Mouse (Mus musculus): ENCODE data around the gene Ikbke. TPM values are rescaled to one million over a fixed set of nuclear protein-coding genes. Genes with fewer than 3 reads are reported as not detected.

Gene Ikbke
- polyA plus RNA-seq, 1 experiment from 2014 or later, result 2.7 TPM

GRCm38 (mm10) chr1:131298171-131298570 is 18.8 kb upstream of the Ikbke start:
- no peak for ATAC-seq (ENCODE audit: insufficient number of reproducible peaks, insufficient read depth, low FRiP score, low TSS enrichment)
- 94% methylated on average over 9 of the region's 9 CpGs for WGBS
- H3K36me3 ChIP-seq, result peaks cover 46% of the 10 kb centered on the region

GRCm38 (mm10) chr1:131296726-131297125 is 17.3 kb upstream of the Ikbke start:
- 90% methylated on average over 7 of the region's 7 CpGs for WGBS
- Histone ChIP-seq H3K27me3 (no peaks in the 10 kb centered on the region), H3K27ac (no peak overlapping the region), H3K36me3 (peaks cover 55% of the 10 kb centered on the region), H3K9ac (no peak overlapping the region), H3K4me2 (replicated peaks) (no peak overlapping the region), H3K9me3 (no peaks in the 10 kb centered on the region), H3K4me3 (no peak overlapping the region), H3K4me1 (no peaks in the 10 kb centered on the region)
- no peak for ATAC-seq (ENCODE audit: insufficient number of reproducible peaks, insufficient read depth, low FRiP score, low TSS enrichment)

More at GRCm38 (mm10) chr1:131298171-131298570, 18.8 kb upstream of the Ikbke start:
- Histone ChIP-seq H3K27ac (no peak overlapping the region), H3K4me1 (no peaks in the 10 kb centered on the region), H3K4me2 (replicated peaks) (no peak overlapping the region), H3K9ac (no peak overlapping the region), H3K27me3 (no peaks in the 10 kb centered on the region), H3K4me3 (no peak overlapping the region), H3K9me3 (no peaks in the 10 kb centered on the region)

GRCm38 (mm10) chr1:131295200-131295599 is 15.8 kb upstream of the Ikbke start:
- Histone ChIP-seq H3K27ac (no peak overlapping the region), H3K9ac (no peak overlapping the region), H3K27me3 (no peaks in the 10 kb centered on the region), H3K36me3 (peaks cover 56% of the 10 kb centered on the region), H3K4me1 (no peaks in the 10 kb centered on the region), H3K4me3 (no peak overlapping the region), H3K4me2 (replicated peaks) (no peak overlapping the region), H3K9me3 (no peaks in the 10 kb centered on the region)
- WGBS, result 85% methylated on average over 8 of the region's 8 CpGs
- no peak for ATAC-seq (ENCODE audit: insufficient number of reproducible peaks, insufficient read depth, low FRiP score, low TSS enrichment)

- no peaks in the 10 kb centered on the region for H3K9me3 ChIP-seq
- H3K4me2 ChIP-seq (replicated peaks), result no peak overlapping the region
- H3K36me3 ChIP-seq, result peaks cover 51% of the 10 kb centered on the region
- WGBS, result 92% methylated on average over 2 of the region's 2 CpGs
- no peak overlapping the region for H3K4me3 ChIP-seq
- no peaks in the 10 kb centered on the region for H3K27me3 ChIP-seq
- no peaks in the 10 kb centered on the region for H3K4me1 ChIP-seq
- no peak overlapping the region for H3K9ac ChIP-seq
- no peak for ATAC-seq (ENCODE audit: insufficient number of reproducible peaks, insufficient read depth, low FRiP score, low TSS enrichment)
- H3K27ac ChIP-seq, result no peak overlapping the region
These were observed 14.5 kb upstream of the Ikbke start for GRCm38 (mm10) chr1:131293922-131294250.

- ATAC-seq (ENCODE audit: insufficient number of reproducible peaks, insufficient read depth, low FRiP score, low TSS enrichment), result no peak
- WGBS, result 83% methylated on average over 4 of the region's 4 CpGs
- H3K4me1 ChIP-seq, result no peaks in the 10 kb centered on the region
- no peak overlapping the region for H3K4me2 ChIP-seq (replicated peaks)
- H3K4me3 ChIP-seq, result no peak overlapping the region
- H3K9ac ChIP-seq, result no peak overlapping the region
- H3K27ac ChIP-seq, result no peak overlapping the region
- peaks cover 53% of the 10 kb centered on the region for H3K36me3 ChIP-seq
- H3K9me3 ChIP-seq, result no peaks in the 10 kb centered on the region
- H3K27me3 ChIP-seq, result no peaks in the 10 kb centered on the region
These were observed 14.0 kb upstream of the Ikbke start for GRCm38 (mm10) chr1:131293221-131293921.

GRCm38 (mm10) chr1:131290648-131291047 is 11.2 kb upstream of the Ikbke start:
- Histone ChIP-seq H3K4me2 (replicated peaks) (no peak overlapping the region), H3K9ac (no peak overlapping the region), H3K27ac (no peak overlapping the region), H3K9me3 (no peaks in the 10 kb centered on the region), H3K27me3 (no peaks in the 10 kb centered on the region), H3K4me3 (no peak overlapping the region), H3K36me3 (peaks cover 36% of the 10 kb centered on the region), H3K4me1 (no peaks in the 10 kb centered on the region)
- no peak for ATAC-seq (ENCODE audit: insufficient number of reproducible peaks, insufficient read depth, low FRiP score, low TSS enrichment)
- 38% methylated on average over 2 of the region's 2 CpGs for WGBS

- ATAC-seq (ENCODE audit: insufficient number of reproducible peaks, insufficient read depth, low FRiP score, low TSS enrichment), result no peak
- peaks cover 27% of the 10 kb centered on the region for H3K36me3 ChIP-seq
- H3K9ac ChIP-seq, result no peak overlapping the region
- H3K4me2 ChIP-seq (replicated peaks), result no peak overlapping the region
- no peak overlapping the region for H3K4me3 ChIP-seq
- WGBS, result 85% methylated on average over 6 of the region's 6 CpGs
- no peaks in the 10 kb centered on the region for H3K4me1 ChIP-seq
- H3K27ac ChIP-seq, result no peak overlapping the region
- no peaks in the 10 kb centered on the region for H3K27me3 ChIP-seq
- H3K9me3 ChIP-seq, result no peaks in the 10 kb centered on the region
These were observed 9.5 kb upstream of the Ikbke start for GRCm38 (mm10) chr1:131288938-131289337.

- WGBS, result 74% methylated on average over 2 of the region's 2 CpGs
- no peaks in the 10 kb centered on the region for H3K4me1 ChIP-seq
- no peak overlapping the region for H3K27ac ChIP-seq
- H3K4me2 ChIP-seq (replicated peaks), result no peak overlapping the region
- H3K36me3 ChIP-seq, result peaks cover 22% of the 10 kb centered on the region
- H3K9ac ChIP-seq, result no peak overlapping the region
- ATAC-seq (ENCODE audit: insufficient number of reproducible peaks, insufficient read depth, low FRiP score, low TSS enrichment), result no peak
- no peaks in the 10 kb centered on the region for H3K27me3 ChIP-seq
- H3K9me3 ChIP-seq, result no peaks in the 10 kb centered on the region
- H3K4me3 ChIP-seq, result no peak overlapping the region
These were observed 7.9 kb upstream of the Ikbke start for GRCm38 (mm10) chr1:131287267-131287666.

- no peak overlapping the region for H3K4me2 ChIP-seq (replicated peaks)
- 81% methylated on average over 5 of the region's 5 CpGs for WGBS
- no peak for ATAC-seq (ENCODE audit: insufficient number of reproducible peaks, insufficient read depth, low FRiP score, low TSS enrichment)
- H3K27me3 ChIP-seq, result no peaks in the 10 kb centered on the region
- H3K36me3 ChIP-seq, result peaks cover 18% of the 10 kb centered on the region
- H3K4me1 ChIP-seq, result no peaks in the 10 kb centered on the region
- H3K4me3 ChIP-seq, result no peak overlapping the region
- H3K9me3 ChIP-seq, result no peaks in the 10 kb centered on the region
- H3K27ac ChIP-seq, result no peak overlapping the region
- H3K9ac ChIP-seq, result no peak overlapping the region
These were observed 7.4 kb upstream of the Ikbke start for GRCm38 (mm10) chr1:131286803-131287202.

GRCm38 (mm10) chr1:131284616-131285015 is 5.2 kb upstream of the Ikbke start:
- no peaks in the 10 kb centered on the region for H3K27me3 ChIP-seq
- H3K4me2 ChIP-seq (replicated peaks), result no peak overlapping the region
- 76% methylated on average over 4 of the region's 4 CpGs for WGBS
- ATAC-seq (ENCODE audit: insufficient number of reproducible peaks, insufficient read depth, low FRiP score, low TSS enrichment), result no peak
- H3K27ac ChIP-seq, result no peak overlapping the region
- H3K4me3 ChIP-seq, result no peak overlapping the region
- no peaks in the 10 kb centered on the region for H3K9me3 ChIP-seq
- no peak overlapping the region for H3K9ac ChIP-seq
- peaks cover 12% of the 10 kb centered on the region for H3K36me3 ChIP-seq
- H3K4me1 ChIP-seq, result 0 out of 2 replicates have a peak, but pooled peaks cover 1% of the 10 kb centered on the region

- WGBS, result 97% methylated on average over 1 of the region's 1 CpGs
- H3K9me3 ChIP-seq, result no peaks in the 10 kb centered on the region
- H3K4me3 ChIP-seq, result no peak overlapping the region
- H3K9ac ChIP-seq, result no peak overlapping the region
- H3K27ac ChIP-seq, result no peak overlapping the region
- ATAC-seq (ENCODE audit: insufficient number of reproducible peaks, insufficient read depth, low FRiP score, low TSS enrichment), result no peak
- H3K4me2 ChIP-seq (replicated peaks), result no peak overlapping the region
- peaks cover 6% of the 10 kb centered on the region; the same call in 1 of the 2 replicates for H3K4me1 ChIP-seq
- peaks cover 7% of the 10 kb centered on the region for H3K36me3 ChIP-seq
- H3K27me3 ChIP-seq, result no peaks in the 10 kb centered on the region
These were observed 4.8 kb upstream of the Ikbke start for GRCm38 (mm10) chr1:131284167-131284566.

GRCm38 (mm10) chr1:131281731-131282130 is 2.3 kb upstream of the Ikbke start:
- no peak for ATAC-seq (ENCODE audit: insufficient number of reproducible peaks, insufficient read depth, low FRiP score, low TSS enrichment)
- H3K27me3 ChIP-seq, result no peaks in the 10 kb centered on the region
- H3K9ac ChIP-seq, result no peak overlapping the region
- H3K4me3 ChIP-seq, result no peak overlapping the region
- no peak overlapping the region for H3K4me2 ChIP-seq (replicated peaks)
- no peaks in the 10 kb centered on the region for H3K9me3 ChIP-seq
- peaks cover 13% of the 10 kb centered on the region; the same call in 1 of the 2 replicates for H3K4me1 ChIP-seq
- no peak overlapping the region for H3K27ac ChIP-seq
- 52% methylated on average over 4 of the region's 4 CpGs for WGBS
- H3K36me3 ChIP-seq, result no peaks in the 10 kb centered on the region

Measured in embryonic facial prominence, embryonic 12.5 days (tissue).